Mouse (Mus musculus): ENCODE measurements around the gene Baz1a. TPM values are rescaled to one million over a fixed set of nuclear protein-coding genes. Genes with fewer than 3 reads are reported as not detected.
"Not testable (repeated sequence)": the region's sequence is repeated elsewhere in the genome, so short reads cannot be mapped to it uniquely, and the experiment has no call there.

Baz1a gene
- polyA plus RNA-seq, 1 experiment: 35.3 TPM

DNA sequence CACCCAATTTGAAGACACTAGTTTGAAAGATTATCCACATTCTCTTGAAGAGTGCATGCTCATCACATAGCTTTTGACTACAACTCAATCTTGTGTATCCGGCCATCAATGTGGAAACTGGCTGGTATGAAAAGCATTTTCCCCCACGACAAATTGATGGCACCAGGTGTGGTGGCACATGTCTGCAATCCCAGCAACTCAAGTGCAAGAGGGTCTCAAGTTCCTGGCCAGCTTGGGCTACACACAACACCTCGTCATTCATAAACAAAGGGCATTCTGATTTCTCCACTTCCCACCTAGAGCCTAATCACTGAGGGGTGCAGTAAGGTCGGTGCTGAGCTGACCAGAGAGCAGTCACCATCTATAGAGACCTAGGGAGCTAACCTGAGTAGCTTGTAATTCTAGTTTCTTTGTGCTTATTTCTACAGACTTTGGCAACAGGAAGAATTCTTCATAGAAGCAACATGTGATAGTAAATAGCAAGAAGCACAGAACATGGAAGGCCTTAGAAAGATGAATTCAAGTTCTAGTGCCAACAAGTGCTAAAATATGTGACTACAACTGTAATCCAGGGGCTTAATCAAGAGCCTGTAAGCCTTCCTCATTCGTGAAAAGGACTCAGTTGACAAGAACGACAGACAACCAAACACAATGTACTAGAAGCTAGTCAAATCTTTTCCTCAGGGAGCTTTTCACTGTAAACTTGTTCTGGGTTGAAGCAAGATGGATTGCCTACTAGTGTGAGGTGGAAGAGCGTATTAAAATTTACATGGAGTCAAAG lies 31.0 kb downstream of the Baz1a start:
- Histone ChIP-seq H3K4me1 (ENCODE audit: control insufficient read depth, insufficient read depth, low read length) (peaks cover 5% of the 10 kb centered on the region; the same call in 1 of the 2 replicates), H3K27ac (ENCODE audit: insufficient read depth, low read length) (no peak overlapping the region), H3K4me3 (ENCODE audit: insufficient read depth, low read length) (no peak overlapping the region)
- TF ChIP-seq CTCF (IDR thresholded peaks at IDR 0.05; ENCODE audit: borderline replicate concordance, insufficient read depth, low read length): no peak
- TF ChIP-seq POLR2A (IDR thresholded peaks at IDR 0.05; ENCODE audit: low read depth, low read length): no peak

DNA sequence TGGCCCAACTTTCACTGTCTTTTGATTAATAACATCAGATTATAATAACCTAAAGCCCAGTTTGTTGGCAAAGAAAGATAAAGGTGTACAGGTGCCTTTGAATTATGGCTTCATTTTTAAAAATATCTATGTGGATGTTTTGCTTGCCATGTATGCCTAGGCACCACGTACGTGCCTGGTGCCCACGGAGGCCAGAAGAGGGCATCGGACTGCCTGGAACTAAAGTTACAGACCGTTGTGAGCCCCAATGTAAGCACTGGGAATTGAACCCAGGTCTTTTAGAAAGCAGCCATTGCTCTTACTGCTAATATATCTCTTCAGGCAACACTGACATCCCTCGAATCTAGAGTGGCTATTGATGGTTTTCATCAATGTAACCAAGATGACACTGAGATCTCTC lies 32.2 kb downstream of the Baz1a start:
- TF ChIP-seq POLR2A (IDR thresholded peaks at IDR 0.05; ENCODE audit: low read depth, low read length) (no peak), CTCF (IDR thresholded peaks at IDR 0.05; ENCODE audit: borderline replicate concordance, insufficient read depth, low read length) (peak; percentile 35; the same call in 1 of the 2 replicates)

DNA sequence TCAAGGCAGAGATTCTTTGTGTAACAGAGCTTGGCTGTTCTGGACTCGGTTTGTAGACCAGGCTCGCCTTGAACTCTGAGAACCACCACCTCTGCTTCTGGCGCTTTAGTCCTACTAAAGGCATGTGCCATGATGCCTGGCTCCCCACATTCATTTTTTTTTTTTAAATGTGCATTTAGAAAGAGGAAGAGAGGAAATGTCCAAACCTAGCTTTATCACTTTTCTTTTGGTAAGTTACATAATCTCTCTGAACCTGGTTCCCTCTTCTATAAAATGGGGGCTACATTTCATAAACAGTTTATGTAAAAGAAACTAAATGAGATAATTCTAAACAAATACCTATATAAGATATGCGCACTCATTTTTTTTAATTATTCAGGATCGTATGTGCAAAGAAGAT lies 33.2 kb downstream of the Baz1a start:
- Histone ChIP-seq H3K4me1 (ENCODE audit: control insufficient read depth, insufficient read depth, low read length) (peaks cover 5% of the 10 kb centered on the region; the same call in 1 of the 2 replicates), H3K4me3 (ENCODE audit: insufficient read depth, low read length) (no peak overlapping the region), H3K27ac (ENCODE audit: insufficient read depth, low read length) (no peak overlapping the region)
- TF ChIP-seq POLR2A (IDR thresholded peaks at IDR 0.05; ENCODE audit: low read depth, low read length) (no peak), CTCF (IDR thresholded peaks at IDR 0.05; ENCODE audit: borderline replicate concordance, insufficient read depth, low read length) (no peak)

More for the DNA sequence above, 32.2 kb downstream of the Baz1a start:
- Histone ChIP-seq H3K4me3 (ENCODE audit: insufficient read depth, low read length) (no peak overlapping the region), H3K4me1 (ENCODE audit: control insufficient read depth, insufficient read depth, low read length) (peaks cover 5% of the 10 kb centered on the region; the same call in 1 of the 2 replicates), H3K27ac (ENCODE audit: insufficient read depth, low read length) (no peak overlapping the region)

DNA sequence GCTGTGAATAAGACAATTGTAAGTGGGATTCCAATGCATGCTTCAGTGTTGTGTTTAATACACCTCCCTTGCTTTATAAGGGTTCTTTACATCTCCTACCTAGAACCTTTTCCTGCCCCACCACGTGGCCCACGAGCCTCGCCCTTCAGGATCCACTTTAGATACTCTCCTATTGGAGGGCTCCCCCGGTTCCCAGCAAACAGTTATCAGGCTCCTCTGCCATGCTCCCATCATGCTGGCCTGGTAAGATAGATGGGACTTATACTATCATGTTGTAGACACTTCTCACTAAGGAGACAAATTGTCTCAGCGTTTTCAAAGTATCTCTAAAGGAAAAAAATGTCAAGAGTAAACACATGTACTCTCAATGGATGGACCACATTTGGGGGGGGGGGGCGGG lies 33.6 kb downstream of the Baz1a start:
- Histone ChIP-seq H3K4me1 (ENCODE audit: control insufficient read depth, insufficient read depth, low read length) (peaks cover 5% of the 10 kb centered on the region; the same call in 1 of the 2 replicates), H3K27ac (ENCODE audit: insufficient read depth, low read length) (no peak overlapping the region), H3K4me3 (ENCODE audit: insufficient read depth, low read length) (no peak overlapping the region)
- no peak for TF ChIP-seq POLR2A (IDR thresholded peaks at IDR 0.05; ENCODE audit: low read depth, low read length)
- TF ChIP-seq CTCF (IDR thresholded peaks at IDR 0.05; ENCODE audit: borderline replicate concordance, insufficient read depth, low read length): no peak

DNA sequence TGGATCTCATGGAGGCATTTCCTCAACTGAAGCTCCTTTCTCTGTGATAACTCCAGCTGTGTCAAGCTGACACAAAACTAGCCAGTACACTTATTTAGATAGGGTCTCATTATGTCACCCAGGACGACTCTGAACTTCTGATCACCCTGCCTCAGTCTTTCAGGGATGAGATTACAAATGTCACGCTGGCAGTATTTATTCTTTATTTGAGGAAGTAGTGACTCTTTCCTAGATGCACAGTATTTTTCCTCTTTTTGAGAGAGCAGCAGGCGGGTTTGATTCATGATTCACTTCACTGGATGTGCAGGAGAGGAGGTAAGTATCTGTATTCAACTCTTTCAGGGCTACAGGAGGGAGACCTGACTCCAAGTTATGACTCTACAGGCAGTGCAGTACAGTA lies 45.1 kb downstream of the Baz1a start:
- Histone ChIP-seq H3K27ac (ENCODE audit: insufficient read depth, low read length) (no peak overlapping the region), H3K4me3 (ENCODE audit: insufficient read depth, low read length) (no peak overlapping the region), H3K4me1 (ENCODE audit: control insufficient read depth, insufficient read depth, low read length) (no peaks in the 10 kb centered on the region)
- TF ChIP-seq CTCF (IDR thresholded peaks at IDR 0.05; ENCODE audit: borderline replicate concordance, insufficient read depth, low read length) (no peak), POLR2A (IDR thresholded peaks at IDR 0.05; ENCODE audit: low read depth, low read length) (no peak)

DNA sequence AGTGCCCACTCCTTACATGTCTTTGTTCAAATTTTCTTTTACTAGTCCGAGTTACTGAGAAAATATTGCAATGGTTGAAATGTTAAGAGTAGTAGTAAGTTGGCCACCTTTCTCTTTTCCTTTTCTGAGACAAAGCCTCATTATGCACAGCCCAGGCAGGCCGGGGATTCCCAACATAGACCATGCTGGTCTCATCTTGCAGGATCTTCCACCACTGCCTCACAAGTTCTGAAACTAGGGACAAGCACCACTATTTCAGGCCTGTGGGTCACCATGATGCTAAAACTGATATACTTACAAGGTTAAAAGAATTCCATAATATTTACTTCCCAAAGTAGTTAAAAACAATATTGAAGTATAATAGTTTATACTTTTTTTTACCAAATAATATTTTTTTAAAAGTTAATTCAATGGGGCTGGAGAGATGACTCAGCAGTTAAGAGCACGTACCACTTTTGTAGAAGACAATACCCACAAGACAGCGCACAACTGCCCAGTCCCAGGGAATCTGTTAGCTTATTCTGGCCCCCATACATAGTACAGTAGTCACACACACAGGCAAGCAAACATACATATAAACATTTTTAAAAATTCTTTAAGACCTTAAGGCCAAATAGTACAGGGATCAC lies 48.5 kb downstream of the Baz1a start:
- TF ChIP-seq POLR2A (IDR thresholded peaks at IDR 0.05; ENCODE audit: low read depth, low read length) (no peak), CTCF (IDR thresholded peaks at IDR 0.05; ENCODE audit: borderline replicate concordance, insufficient read depth, low read length) (no peak)
- Histone ChIP-seq H3K27ac (ENCODE audit: insufficient read depth, low read length) (no peak overlapping the region), H3K4me1 (ENCODE audit: control insufficient read depth, insufficient read depth, low read length) (no peaks in the 10 kb centered on the region), H3K4me3 (ENCODE audit: insufficient read depth, low read length) (no peak overlapping the region)

DNA sequence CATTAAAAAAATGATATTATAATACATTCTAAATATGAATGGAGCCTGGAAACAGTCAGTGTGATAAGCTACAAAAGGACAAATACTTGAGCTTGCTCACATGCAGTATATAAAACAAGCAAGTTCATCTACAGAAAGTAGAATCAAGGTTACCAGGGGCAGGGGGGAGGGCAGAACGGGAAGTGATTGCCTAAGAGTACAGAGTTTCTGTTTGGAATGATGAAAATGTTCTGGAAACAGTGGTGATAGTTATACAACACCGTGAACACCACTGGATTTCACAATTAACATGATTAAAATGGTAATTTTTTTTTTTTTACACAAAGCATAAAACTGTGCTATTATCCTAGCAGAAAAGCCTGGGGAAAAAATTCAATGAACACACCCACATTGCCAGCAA lies 54.6 kb downstream of the Baz1a start:
- no peak for TF ChIP-seq POLR2A (IDR thresholded peaks at IDR 0.05; ENCODE audit: low read depth, low read length)
- TF ChIP-seq CTCF (IDR thresholded peaks at IDR 0.05; ENCODE audit: borderline replicate concordance, insufficient read depth, low read length): no peak
- no peaks in the 10 kb centered on the region for H3K4me1 ChIP-seq (ENCODE audit: control insufficient read depth, insufficient read depth, low read length)
- H3K27ac ChIP-seq (ENCODE audit: insufficient read depth, low read length): no peak overlapping the region
- no peak overlapping the region for H3K4me3 ChIP-seq (ENCODE audit: insufficient read depth, low read length)

DNA sequence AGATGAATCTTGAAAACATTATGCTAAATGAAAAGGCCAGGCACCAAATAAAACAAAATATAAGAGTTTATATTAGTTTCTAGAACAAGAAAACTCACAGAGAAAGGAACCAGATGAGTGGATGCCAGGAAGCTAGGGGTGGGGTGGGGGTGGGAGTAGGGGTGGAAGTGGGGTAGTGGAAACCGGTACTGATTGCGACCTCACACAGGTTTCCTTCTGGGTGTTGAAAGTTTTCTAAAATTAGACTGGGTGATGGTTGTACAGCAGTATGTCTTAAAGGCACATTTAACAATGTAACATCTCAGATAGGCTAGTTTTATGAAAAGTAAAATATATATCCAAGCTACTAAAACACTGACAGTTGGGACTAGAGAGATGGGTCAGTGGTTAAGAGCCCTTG lies 57.2 kb downstream of the Baz1a start:
- TF ChIP-seq CTCF (IDR thresholded peaks at IDR 0.05; ENCODE audit: borderline replicate concordance, insufficient read depth, low read length) (no peak), POLR2A (IDR thresholded peaks at IDR 0.05; ENCODE audit: low read depth, low read length) (no peak)
- H3K4me3 ChIP-seq (ENCODE audit: insufficient read depth, low read length): no peak overlapping the region
- no peaks in the 10 kb centered on the region for H3K4me1 ChIP-seq (ENCODE audit: control insufficient read depth, insufficient read depth, low read length)
- no peak overlapping the region for H3K27ac ChIP-seq (ENCODE audit: insufficient read depth, low read length)

DNA sequence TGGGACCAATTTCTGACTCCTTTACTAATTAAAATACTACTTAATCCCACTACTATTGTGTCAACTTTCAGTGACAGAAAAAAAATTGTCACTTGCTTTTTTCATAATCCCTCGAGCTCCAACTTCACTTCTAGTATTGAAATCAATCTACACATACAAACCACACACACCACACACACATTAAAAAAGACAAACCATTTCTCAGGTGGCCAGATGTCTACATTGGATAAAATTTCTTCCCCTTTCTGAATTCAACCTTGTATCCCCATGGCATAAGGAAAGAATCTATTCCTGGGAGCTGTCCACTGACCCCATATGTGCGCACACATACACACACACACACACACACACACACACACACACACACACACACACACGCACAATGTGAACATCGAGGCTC lies 57.7 kb downstream of the Baz1a start:
- no peak overlapping the region for H3K4me3 ChIP-seq (ENCODE audit: insufficient read depth, low read length)
- TF ChIP-seq POLR2A (IDR thresholded peaks at IDR 0.05; ENCODE audit: low read depth, low read length): no peak
- no peak for TF ChIP-seq CTCF (IDR thresholded peaks at IDR 0.05; ENCODE audit: borderline replicate concordance, insufficient read depth, low read length)

DNA sequence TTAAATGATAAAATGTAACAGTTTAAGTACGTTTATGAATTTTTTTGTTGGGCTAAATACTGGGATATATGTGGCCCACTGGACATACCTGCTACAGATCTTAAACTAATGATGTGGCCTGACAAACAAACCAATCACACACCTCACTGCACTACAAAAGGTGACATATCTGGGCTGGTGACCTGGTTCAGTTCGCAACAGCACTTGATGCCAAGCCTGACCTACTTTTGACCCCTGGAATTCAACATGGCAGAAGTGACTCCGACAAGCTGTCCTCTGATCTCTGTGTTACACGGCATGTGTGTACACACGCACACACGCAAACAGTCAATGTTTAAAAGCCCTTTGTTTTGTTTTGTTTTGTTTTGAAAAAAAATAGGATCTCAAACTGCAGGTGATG lies 68.0 kb downstream of the Baz1a start:
- TF ChIP-seq CTCF (IDR thresholded peaks at IDR 0.05; ENCODE audit: borderline replicate concordance, insufficient read depth, low read length) (no peak), POLR2A (IDR thresholded peaks at IDR 0.05; ENCODE audit: low read depth, low read length) (no peak)
- Histone ChIP-seq H3K4me3 (ENCODE audit: insufficient read depth, low read length) (no peak overlapping the region), H3K4me1 (ENCODE audit: control insufficient read depth, insufficient read depth, low read length) (no peaks in the 10 kb centered on the region), H3K27ac (ENCODE audit: insufficient read depth, low read length) (no peak overlapping the region)

More for the DNA sequence above, 57.7 kb downstream of the Baz1a start:
- no peak overlapping the region for H3K27ac ChIP-seq (ENCODE audit: insufficient read depth, low read length)
- H3K4me1 ChIP-seq (ENCODE audit: control insufficient read depth, insufficient read depth, low read length): no peaks in the 10 kb centered on the region

DNA sequence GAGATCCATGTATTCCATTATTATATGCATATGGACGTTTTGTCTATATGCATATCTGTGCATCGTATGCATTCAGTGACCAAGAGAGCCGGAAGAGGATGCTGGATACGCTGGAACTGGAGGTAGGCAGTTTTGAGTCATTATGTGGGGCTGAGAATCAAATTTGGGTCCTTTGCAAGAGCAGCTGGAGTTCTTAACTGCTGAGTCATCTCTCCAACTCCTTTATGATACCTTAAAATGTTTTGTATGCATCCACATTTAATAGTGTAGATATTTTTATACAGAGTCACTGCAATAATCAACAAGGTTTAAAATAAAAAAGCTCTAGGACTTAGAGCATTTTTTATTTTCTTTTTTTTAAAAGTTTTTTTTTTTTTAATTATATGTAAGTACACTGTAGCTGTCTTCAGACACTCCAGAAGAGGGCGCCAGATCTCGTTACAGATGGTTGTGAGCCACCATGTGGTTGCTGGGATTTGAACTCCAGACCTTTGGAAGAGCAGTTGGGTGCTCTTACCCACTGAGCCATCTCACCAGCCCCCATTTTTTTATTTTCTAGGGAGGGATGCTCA lies 71.5 kb downstream of the Baz1a start:
- H3K4me3 ChIP-seq (ENCODE audit: insufficient read depth, low read length); H3K4me1 ChIP-seq (ENCODE audit: control insufficient read depth, insufficient read depth, low read length); H3K27ac ChIP-seq (ENCODE audit: insufficient read depth, low read length): not testable (repeated sequence)

DNA sequence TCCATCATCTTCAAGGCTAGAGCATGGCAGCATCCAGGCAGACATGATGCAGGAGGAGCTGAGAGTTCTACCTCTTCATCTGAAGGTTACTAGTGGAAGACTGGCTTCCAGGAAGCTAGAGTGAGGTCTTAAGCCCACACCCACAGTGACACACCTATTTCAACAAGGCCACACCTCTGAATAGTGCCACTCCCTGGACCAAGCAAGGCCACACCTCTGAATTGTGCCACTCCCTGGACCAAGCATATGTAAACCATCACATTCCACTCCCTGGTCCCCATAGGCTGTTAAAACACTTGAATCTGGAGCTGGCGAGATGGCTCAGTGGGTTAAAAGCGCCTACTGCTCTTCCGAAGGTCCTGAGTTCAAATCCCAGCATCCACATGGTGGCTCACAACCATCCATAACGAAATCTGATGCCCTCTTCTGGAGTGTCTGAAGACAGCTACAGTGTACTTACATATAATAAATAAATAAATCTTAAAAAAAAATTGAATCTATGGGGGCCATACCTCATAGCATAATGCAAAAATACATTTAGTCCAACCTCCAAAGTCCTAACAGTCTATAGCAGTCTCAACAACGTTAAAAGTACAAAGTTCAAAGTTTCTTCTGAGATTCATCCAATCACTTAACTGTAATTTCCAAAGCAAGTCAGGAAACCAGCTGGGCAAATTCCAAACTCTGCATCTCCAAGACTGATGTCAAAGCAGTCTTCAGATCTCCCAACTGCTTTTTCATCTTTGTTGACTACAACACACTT lies 76.4 kb downstream of the Baz1a start:
- not testable (repeated sequence) for H3K27ac ChIP-seq (ENCODE audit: insufficient read depth, low read length); H3K4me1 ChIP-seq (ENCODE audit: control insufficient read depth, insufficient read depth, low read length); H3K4me3 ChIP-seq (ENCODE audit: insufficient read depth, low read length)

Data from embryonic fibroblast, embryonic 13.5 days (primary cell).